Mouse (Mus musculus): ENCODE results near the gene Sdhd.
"Not testable (repeated sequence)": the region's sequence is repeated elsewhere in the genome, so short reads cannot be mapped to it uniquely, and the experiment has no call there.

Gene Sdhd

GRCm38 (mm10) chr9:50603189-50603997 is at the start of gene Sdhd, which contains the start of gene Timm8b:
Gene Sdhd (minus strand): TSS chr9:50603812.
Gene Timm8b (plus strand): TSS chr9:50603910.
- peak; percentile 97 for DNase-seq

- DNase-seq, result no peak
Observed at GRCm38 (mm10) chr9:50650503-50650902, 46.9 kb upstream of the Sdhd start.

DNA sequence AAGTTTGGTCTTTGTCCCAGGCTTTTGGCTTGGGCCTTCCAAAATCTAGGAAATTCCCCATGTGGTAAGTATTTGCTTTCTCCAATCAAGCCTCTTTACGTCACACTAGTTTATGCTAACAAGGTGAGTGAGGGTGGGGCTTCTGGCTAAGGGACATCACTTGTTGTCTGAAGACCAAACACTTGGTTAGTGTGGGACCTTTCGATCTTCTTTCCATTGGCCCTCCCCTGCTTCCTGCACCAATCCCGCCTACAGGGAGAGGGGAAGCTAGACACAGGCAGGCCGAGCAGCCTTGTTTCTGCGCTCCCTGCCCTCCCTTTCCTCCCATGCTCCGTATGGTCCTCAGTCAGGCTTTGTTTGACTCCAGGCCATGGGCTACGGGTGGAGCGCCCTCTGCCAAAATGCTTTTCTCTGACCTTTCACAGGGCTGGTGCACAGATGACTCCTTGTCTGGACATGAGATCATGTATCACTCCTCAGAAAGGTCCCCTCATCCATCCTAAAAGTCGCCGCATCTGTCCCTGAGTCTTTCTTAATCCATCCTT is 43.3 kb upstream of the Sdhd start:
- DNase-seq, result no peak

GRCm38 (mm10) chr9:50634270-50634669 is 30.7 kb upstream of the Sdhd start:
- DNase-seq, result no peak

- DNase-seq, result peak; percentile 10
Observed at GRCm38 (mm10) chr9:50633059-50633458, 29.4 kb upstream of the Sdhd start.

GRCm38 (mm10) chr9:50632016-50632688 is 28.5 kb upstream of the Sdhd start:
- DNase-seq, result no peak

DNA sequence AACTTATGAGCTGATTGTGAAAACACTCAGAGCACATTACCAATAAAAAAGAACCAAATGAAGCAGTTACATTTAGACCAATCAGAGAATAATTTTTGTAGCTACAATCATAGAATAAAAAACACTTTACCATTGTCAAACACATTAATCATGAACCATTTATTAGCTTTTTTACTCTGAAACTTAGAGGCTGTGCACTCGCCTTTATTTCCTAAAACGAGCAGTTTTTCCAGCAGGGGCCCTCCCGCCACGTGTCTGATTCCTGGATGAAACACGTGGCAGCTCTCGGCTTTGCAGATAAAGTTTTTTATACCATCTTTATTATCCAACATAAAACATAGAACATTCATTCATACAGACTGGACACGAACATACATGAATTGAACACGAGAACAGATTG is 27.3 kb upstream of the Sdhd start:
- not testable (repeated sequence) for DNase-seq

- DNase-seq, result no peak
Observed at GRCm38 (mm10) chr9:50617794-50618330, 14.2 kb upstream of the Sdhd start.

- peak; percentile 94 for DNase-seq
Observed at GRCm38 (mm10) chr9:50616766-50617603, 13.4 kb upstream of the Sdhd start, which contains the start of the genes Pih1d2 and Nkapd1. Gene Pih1d2 (plus strand): TSS chr9:50617321. Gene Nkapd1 (minus strand): TSS chr9:50617464.

DNA sequence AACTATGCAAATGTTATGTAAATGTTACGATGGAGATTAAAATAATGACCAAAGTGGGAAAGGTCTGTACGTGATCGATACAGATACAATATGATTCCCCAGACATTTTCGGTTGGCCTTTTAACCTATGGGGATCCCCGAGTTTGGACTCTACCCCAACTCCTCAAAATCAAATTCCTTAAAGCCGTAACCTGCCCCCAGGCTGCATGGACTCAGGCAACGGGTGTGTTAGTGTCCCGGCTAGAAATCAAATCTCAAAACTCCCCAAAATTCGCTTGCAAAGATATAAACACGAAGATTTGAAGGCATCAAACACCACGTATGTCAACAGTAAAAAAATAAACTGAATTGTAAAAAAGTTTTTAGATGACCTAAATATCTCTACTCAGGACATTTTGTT is 12.5 kb upstream of the Sdhd start:
- no peak for DNase-seq

DNA sequence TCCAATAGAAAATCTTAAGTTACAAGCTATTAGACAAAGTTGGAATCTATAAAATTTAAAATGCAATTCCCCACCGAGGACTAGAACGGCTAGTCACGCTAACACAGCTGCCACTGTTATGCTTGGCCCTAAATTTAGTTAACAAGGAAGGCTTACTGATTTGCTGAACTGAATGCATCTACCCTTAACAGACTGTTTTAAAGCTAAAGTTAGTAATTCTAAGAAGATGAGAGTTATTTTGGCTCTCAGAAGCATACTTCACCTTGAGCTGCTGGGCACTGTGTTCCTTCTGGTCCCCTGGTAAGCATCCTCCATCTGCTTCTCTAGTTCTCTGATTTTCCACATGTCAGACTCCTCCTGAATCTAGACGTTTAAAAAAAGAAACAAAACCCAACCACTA is 8.5 kb upstream of the Sdhd start:
- DNase-seq, result no peak

DNA sequence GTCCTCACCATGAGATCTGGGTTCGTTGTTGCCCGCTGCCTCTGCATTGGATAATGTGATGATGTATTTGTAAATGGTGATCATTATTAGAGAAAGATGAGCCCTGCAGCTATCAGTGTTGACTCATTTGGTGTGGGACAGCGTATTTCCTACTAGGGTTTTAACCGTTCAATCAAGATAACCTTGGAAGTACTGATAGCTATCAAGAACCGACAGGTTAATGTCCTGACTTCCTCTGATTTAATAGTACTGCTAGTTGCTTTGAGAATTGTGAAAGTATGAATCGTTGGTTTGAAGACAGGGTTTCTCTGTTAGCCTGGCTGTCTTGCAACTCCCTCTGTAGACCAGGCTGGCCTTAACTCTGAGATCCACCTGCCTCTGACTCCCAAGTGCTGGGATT is 726 bp upstream of the Sdhd start:
- no peak for DNase-seq

DNA sequence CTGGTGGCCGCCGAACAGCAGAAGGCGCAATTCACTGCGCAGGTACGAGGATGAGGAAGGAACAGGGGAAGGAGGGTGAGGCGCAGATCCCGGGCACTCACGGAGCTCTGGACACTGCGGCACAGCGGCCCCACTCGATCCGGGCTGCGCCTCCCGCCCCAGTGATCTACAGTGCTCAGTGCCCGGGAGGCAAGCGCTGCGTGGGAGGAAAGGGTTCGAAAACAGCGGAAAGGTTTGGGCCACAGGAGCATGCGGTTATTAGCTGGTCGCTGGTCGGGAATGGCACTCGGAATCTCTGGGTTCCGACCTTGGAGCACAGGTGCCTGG is 349 bp upstream of the Sdhd start:
- DNase-seq, result no peak

DNA sequence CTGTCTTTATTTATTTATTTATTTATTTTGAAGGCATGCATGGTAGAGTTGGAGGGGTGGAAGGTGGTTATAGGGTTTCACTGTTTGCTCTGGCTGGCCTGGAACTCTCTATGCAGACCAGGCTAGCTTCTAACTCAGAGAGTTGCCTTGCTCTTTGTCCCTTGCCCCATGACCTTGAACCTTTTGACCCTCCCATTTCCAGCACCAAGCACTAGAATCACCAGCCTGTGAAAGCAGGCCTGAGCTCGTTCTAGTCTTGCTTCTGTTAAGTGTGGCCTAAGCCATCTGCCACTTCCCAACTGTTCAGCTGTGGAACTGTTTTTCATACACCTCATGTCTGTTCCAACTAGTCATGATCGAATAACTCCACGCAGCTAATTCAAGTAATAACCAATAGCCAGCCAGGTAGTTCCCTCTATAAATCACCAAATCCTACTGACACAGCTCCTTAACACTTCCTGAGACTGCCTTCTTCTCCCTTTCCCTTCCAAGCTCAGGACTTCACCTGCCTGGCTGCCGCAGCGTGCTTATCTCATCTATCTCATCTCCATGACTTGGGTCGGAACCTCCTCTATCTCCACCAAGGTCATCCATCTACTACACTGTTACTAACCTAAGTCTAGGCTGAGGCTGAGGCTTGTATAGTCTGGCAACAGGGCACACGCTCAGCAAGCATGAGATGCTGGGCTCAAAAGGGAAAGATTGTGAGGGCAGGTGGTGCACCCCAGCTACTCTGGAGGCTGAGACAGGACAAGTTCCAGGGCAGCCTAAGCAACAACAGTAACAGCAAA is 1.4 kb downstream of the Sdhd start:
- no peak for DNase-seq

GRCm38 (mm10) chr9:50601536-50601935 is 2.1 kb downstream of the Sdhd start:
- no peak for DNase-seq

DNA sequence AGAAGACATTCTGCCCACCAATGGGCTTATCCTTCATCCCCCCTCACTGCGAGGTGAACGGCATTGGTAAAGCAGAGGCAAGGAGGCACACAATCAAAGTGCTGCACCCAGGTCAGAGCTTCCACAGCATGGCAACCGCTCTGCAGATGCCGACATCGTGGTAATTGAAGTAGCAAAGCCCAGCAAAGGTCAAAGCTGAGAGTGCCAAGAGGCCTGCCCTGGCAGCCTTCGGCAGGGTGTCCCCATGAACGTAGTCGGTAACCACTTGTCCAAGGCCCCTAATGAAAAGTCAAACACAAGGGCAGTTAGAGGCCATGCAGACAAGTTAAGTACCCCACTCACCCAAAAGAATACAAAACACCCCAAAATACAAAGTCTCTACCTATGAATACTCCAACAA is 6.6 kb downstream of the Sdhd start:
- DNase-seq, result no peak

- DNase-seq, result no peak
Observed at GRCm38 (mm10) chr9:50594794-50595417, 8.7 kb downstream of the Sdhd start.

GRCm38 (mm10) chr9:50593544-50593943 is 10.1 kb downstream of the Sdhd start:
- DNase-seq, result peak; percentile 47

GRCm38 (mm10) chr9:50592955-50593354 is 10.7 kb downstream of the Sdhd start:
- DNase-seq, result peak; percentile 64

- peak; percentile 23 for DNase-seq
Observed at GRCm38 (mm10) chr9:50590856-50591518, 12.6 kb downstream of the Sdhd start.

DNA sequence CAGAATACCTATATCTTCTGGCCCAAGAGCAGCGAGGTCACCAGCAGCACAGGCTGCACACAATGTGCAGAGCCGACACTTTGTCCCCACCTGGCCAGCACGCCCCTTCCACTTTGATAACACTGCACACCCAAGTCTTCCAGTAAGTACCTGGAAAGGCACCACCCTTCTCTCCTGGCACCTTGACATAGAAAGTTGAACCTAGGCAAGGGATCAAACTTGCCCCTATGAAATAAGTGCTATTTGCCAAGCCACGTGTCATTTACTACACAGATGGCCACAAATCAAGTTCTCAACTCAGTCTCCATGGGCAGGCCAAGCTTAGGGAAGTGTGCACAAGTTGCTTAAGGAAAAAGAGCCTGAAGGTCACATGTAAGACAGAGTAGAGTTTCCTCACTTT is 16.7 kb downstream of the Sdhd start:
- DNase-seq, result no peak

Data from lung, postnatal 36 days (tissue).